Mouse (Mus musculus) lung, postnatal 4 days (tissue): Measurements from ENCODE around the gene Tnfaip8l1.

Experiments used
- DNase-seq, 2 experiments: peaks; one replicate each; pipeline ENCODE4 v3.0.0; 2021

Gene Tnfaip8l1

DNA sequence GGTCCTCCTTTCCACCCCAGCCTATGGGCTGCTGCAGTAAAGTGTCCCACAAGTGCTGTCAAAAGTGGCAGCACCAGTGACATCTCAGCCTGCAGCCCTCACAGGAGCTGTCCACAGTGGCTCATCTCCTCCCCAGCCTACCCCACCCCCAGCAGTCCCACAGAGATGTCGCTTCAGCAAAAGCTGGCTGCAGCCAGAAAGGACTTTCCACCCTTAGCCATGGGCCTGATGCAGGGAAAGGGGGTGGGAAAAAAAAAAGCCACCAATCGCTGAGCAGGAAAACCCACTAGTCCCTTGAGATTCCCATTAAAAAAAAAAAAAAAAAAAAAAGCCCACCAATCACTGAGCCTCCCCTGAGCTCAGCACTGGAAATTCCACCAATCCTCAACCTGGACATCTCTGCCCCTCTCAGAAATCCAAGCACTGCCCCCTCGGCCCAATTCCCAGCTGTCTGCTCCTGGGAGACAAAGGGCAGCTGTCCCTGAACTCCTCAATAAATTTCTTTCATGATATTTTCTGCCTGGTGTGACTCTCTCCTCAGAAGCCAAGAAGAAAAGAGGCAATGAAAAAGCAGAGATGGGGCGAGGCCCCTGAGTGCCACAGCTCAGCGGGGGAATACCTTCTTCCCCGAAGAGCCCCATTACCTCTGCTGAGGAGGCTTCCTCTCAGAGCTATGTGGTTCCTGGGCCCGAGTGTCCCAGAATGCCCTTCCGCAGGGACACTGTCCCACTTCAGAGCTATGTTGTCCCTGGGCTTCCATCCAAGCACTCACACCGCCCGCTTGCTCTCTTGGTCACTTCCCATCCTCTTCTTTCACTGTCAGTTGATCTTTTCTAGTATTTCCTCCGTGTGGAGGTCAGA is 23.2 kb downstream of the Tnfaip8l1 start:
- peak; percentile 55 to 83 for DNase-seq

DNA sequence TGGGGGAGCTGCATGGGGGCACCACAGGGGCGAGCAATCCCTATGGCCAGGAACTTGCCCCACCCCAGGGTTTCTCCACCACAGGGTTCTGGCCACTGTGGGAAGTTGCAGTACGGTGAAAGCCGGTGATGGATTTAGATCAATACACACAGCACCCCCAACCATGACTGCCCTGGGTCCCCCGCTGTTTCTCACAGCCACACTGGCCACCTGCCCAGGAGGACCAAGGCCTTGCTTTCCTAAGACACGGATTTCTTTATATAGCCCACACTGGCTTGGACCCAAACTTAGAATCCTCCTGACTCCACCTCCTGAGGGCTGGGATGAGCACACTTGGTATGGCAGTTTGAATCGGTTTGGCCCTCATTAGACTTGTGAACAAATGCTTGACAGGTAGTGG is 29.0 kb downstream of the Tnfaip8l1 start:
- no peak for DNase-seq

DNA sequence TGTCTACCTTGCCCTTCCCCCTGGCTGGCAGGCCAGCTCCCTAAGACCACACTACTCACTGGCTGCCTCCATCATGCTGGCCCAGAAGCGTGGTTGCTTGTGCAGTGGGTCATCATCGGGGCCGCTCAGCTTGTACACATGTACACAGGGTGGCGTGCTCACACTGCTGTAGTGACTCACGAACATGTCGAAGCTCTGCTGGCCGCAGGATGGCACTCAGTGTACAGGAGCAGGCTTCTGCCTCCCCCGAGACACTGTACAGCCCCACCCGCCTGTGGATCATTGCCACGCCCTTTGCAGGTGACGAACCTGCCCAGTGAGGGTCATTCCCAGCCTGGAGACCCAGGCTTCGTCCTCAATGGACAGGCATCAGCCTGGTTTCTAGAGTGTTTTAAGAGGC is 32.1 kb downstream of the Tnfaip8l1 start:
- no peak for DNase-seq

DNA sequence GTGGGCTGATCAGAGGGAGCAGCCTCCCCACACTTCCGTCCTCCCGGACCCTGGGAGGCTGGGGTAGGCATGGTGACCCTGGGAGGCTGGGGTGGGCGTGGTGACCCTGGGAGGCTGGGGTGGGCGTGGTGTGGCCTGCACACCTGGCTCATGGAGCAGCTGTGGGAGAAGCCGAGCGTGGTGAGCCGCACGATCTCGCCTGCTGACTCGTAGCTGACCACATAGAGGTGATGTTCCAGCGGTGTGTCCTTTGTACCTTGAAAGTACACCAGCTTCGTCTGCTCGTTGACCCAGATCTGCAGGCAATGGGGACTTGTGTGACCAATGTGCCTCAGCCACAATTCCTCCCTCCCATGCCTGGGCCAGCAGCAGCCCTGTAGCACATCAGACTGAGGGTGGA is 32.5 kb downstream of the Tnfaip8l1 start:
- DNase-seq = no peak

DNA sequence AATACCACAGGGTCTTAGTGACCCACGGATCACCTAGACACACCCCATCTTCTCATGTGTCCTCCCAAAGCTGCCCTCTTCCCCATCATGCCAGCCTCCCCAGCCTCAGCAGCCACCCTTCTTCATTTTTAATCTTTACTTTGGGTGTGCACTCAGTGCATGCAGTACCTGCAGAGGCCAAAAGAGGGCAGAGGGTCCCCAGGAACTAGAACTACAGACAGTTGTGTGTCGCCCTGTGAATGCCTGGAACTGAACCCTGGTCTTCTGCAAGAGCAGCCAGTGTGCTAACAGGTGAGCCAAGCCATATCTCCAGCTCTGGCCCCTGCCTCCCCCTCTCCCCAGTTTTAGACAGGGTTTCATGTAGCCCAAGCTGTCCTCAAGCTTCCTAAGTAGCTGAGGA is 34.6 kb downstream of the Tnfaip8l1 start:
- no peak for DNase-seq

DNA sequence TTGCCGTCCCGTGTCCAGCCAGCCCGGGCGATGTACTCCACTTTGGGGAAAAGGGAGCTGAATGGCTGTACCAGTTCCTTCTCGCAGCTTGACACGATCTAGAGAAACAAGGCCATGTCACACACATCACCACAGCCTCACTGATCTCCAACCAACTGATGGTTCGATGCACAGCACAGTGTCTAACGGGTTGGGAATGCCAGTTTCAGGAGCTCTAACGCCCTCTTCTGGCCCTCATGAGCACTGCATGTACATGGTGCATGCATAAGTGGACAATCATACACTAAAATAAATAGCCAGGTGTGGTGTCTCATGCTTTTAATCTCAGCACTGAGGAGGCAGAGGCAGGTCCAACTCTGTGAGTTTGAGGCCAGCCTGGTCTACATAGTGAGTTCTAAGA is 38.3 kb downstream of the Tnfaip8l1 start:
- DNase-seq = no peak

DNA sequence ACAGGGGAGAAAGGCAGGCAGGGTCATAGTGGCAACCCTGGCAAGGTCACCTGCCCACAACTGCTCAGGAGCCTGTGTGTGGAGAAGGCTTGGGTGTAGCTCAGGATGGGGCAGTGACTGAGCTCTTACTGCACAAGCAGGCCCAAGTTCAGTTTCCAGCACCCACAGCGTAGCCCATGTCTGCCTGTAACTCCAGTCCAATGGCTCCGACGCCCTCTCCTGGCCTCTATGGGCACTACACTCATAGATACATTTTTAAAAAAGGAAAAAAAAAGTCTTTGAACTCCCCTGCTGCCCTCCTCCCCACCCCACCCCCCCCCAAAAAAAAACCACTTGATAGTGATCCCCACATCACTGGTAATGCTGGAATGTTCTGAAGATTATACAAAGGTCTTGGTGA is 39.4 kb downstream of the Tnfaip8l1 start:
- DNase-seq = no peak

DNA sequence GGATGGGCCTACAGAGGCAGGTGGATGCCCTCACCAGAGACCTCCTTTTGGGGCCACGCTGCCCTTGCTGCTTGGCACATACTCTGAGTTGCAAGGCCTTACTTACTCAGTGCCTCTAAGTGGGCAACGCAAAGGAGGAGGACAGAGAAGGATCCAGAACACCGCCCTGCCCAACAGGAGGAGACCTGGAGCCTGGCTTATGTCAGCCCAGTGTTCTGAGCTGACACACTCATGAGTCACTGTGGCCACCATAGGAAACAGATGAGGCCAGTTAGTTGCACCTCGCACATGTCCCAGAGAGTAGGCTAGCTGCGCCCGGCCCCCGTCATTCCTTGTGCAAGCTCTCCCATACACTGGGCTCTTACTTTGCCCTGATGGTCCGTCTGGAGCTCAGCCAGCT is 40.2 kb downstream of the Tnfaip8l1 start:
- DNase-seq = no peak

DNA sequence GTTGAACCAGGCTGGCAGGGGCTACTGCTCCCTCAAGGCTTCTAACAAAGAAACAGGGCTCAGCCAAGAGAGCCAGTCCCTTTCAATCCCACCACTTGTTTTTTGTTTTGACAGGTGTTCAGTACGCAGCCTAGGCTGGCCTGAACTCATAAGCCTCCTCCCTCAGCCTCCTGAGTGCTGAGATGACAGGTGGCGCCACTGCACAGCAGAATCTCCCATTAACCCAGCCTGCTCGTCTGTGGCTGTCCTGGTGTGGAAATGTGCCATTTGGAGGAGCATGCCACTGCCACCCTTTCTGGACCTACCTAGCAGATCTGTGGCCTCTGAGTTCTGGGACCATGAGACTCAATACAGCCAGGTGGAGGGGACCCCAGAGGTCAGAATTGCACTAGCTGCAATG is 41.5 kb downstream of the Tnfaip8l1 start:
- no peak for DNase-seq

DNA sequence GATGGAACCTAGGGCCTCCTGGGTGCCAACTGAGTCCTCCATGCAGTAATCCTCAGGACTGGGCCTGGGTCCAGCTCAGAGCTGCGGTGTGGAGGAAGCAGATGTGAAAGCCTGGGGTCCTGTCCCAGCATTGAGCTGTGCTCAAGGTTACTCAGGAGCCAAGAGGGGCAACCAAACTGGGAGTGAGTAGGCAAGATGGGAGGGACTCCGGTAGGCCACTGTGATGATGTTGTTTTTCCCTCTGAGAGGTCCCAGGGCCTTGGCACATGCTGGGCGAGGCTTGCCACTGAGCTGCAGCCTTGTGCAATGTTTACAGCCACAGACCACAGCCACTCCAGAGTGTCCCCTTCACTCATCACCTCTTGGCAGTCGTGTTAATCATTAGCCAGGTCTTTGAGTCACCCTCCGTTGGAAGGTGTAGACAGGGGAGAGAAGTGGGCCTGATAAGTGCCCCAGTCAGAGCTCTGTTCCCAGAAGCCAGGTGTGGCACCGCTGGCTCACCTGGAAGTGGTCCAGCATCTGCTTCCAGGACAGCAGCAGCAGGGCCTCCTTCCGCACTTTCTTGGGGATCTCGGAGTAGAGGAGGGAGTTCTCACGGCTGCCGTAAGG is 44.1 kb downstream of the Tnfaip8l1 start:
- peak; percentile 77 to 90 for DNase-seq

DNA sequence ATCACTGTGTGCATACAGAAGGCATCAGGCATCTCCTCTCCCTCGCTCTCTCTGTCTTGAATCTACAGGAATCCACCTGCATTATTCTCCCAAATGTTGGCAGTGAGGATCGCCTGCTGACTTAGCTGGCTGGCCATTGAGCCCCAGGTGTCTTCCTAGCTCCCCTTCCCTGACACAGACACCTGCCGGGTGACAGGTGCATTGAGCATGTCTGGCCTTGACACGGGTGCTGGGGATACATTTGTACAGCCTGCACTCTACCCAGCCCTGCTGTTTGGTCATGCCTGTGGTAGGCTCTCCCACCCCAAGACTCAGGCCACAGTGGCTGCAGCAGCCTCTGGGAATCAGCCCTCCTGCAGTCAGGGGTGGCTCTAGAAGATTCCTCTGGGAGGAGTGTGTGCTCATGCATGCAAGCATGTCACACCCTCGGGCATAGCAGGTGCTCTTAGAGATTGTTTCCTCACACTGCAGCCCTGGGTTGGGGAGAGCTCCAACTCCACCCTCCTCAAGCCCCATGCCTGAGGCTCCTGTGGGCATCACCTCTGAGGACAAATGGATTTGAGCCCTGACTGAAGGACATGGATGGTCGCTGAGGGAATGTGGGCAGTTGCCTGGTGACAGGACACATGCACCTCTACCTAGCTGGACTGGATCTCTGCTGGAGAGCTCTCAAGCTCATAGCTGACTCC is 44.9 kb downstream of the Tnfaip8l1 start:
- DNase-seq = peak in 1 of 2 experiments; percentile 49

DNA sequence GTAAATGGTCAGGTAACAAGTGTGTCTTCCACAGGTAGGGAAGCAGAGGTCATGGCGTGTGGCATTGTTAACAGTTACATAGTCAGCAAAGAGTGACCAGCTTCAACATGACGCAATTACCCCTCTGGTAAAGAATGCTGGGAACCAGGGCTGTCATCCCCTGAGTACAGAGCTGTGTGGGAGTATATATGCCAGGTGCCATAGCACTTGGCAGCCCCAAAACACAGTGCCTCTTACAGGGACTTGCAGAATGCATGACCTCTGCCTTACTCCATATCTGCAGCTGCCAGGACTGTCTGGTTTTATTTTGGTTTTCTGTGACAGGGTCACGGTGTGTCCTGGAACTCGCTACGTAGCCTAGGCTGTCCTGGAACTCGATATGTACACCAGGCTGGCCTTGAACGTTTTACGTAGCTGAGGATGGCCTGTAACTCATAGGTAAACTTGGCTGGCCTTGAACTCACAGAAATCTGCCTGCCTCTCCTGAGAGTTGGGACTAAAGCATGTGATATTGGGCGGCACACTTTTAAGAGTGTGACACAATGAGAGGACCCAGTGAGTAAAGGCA is 45.8 kb downstream of the Tnfaip8l1 start:
- no peak for DNase-seq

DNA sequence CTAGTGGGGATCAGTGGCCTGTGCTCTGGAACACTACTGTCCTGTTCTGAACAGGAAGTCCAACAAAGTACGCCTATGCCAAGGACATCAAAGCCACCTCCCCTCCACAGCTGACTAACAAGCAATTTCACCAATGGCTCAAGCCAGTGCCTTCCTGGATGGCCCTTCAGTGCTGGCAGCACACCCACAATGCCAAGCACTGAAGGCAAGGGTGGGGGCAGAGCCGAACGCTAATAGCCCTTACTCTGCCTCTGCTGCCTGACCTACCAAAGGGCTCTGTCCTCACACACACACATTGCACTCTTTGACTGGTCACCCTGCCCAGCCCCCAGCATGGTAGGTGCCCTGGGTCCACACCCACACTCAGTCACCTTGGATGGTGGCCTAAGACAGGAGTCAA is 46.5 kb downstream of the Tnfaip8l1 start:
- peak; percentile 65 to 87 for DNase-seq

DNA sequence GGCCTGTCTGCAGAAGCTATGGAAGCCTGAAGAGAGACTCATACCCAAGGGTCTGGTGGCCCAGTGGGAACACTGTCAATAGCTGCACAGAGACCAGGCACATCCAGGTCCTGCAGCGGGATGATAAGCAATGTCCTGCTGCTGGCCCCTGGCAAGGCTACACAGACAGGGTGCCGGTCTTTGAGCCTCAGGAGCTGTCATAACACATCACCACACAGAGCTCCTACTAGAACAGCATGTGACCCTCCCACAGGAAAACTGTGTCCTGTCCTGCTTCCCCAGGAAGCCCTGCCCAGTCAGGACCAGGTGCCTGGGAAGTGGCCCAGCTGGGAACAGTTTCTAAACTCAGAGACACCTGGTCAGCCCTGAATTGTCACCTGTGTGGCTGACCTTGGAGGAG is 48.8 kb downstream of the Tnfaip8l1 start:
- DNase-seq = peak in 1 of 2 experiments; percentile 27

DNA sequence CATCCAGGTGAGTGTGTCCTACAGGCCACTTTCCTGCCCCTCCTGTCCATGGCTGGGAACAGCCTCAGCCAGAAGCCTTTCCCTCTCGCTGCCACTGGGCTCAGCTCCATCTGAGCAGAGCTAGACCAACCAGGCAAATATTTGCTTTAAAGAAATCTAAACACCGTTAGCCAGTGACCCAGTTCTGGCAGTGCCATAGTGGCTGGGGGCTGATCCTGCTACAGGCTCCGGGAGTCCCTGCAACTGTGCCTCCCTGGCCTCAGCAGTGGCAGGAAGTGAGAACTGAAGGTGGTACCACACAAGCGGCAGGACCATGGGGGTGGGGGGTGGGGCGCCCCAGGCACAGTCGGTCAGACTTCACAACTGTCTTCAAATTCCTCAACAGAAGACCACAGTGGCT is 50.4 kb downstream of the Tnfaip8l1 start:
- peak; percentile 36 to 60 for DNase-seq

DNA sequence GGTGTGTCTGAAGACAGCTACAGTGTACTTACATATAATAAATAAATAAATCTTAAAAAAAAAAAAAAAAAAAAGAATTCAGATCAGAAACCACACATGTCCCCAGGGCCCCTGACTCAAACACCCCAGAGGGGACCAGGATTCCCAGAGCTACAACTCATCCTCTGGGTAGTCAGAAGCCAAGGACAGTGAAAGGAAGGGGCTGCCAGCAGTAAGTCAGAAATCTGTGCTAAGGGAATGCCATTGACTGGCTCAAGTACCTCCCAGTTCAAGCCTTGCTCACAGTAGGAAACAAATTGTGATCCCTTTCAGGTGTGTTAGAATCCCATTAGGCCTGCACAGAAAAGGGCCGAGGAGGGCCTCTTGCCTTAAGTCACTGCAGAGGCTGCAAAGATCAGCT is 52.0 kb downstream of the Tnfaip8l1 start:
- no peak for DNase-seq

DNA sequence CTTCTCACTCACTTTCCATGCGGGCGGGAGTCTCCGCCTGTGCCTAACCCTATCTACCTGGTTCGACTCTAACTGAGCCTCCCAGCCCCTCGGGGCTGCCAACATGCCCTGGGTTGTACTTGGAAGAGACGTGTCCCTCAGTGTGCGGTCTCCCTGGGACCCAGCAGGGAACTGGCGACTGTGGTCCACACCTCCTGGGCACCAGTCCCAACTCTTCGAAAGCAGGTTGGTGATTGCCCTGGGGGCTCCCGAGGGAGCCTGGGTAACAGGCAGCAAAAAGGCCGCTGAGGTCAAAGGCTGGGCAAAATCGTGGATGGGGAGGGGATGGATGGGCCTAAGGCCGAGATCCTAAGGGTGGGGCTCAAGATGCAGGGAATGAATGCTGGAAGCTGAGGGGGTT is 55.4 kb downstream of the Tnfaip8l1 start:
- peak in 1 of 2 experiments; percentile 27 for DNase-seq

DNA sequence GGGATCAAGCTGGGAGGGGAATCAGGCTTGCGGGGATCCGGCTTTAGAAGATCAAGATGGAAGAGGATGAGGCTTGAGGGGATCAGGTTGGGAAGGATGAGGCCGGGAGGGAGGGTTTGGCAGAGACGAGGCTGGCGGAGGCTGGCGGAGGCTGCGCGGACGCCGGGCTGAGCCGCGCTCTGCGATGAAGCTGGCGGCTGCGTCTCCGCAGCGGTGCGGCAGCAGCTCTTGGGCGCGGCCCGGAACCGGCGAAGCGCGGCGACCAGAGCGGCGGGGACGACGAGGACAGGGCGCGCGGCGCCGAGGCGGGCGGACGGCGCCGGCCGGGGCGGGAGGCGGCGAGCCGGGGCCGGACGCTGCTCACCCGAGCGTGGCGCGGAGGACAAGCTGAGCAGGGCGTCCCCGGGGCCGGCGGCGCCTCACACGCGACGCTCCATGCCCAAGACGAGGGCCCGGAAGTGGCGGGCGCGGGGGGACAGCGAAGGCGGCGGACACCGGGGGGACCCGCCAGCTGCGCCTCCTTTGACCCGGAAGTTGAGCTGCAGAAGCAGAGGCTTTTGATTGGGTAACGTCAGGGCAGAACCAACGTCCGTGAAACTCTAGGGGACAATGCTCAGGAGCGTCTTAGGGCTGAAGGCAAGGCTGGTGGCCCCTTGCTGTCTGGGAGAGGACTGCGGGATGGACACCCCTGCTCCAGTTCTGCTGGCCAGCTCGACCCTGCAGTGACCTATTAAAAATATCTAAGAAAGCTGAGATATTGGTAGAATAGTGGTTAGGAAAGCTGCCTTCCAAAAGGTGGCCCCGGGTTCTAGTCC is 56.3 kb downstream of the Tnfaip8l1 start, which contains the start of gene Dpp9:
Gene Dpp9, minus strand, starts transcription at position 529 of the 815 bp plus-strand sequence.
- peak; percentile 92 to 96 for DNase-seq

DNA sequence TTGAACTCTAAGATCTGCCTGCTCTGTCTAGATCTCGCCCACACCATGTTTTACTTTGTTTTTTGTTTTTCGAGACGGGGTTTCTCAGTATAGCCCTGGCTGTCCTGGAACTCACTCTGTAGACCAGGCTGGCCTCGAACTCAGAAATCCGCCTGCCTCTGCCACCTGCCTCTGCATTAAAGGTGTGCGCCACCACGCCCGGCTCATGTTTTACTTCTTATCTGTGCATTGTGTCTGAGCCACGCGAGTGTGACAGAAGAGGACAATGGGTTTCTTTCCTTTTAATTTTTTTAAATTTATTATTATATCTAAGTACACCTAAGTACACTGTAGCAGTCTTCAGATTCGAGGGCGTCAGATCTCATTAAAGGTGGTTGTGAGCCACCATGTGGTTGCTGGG is 57.0 kb downstream of the Tnfaip8l1 start:
- no peak for DNase-seq

DNA sequence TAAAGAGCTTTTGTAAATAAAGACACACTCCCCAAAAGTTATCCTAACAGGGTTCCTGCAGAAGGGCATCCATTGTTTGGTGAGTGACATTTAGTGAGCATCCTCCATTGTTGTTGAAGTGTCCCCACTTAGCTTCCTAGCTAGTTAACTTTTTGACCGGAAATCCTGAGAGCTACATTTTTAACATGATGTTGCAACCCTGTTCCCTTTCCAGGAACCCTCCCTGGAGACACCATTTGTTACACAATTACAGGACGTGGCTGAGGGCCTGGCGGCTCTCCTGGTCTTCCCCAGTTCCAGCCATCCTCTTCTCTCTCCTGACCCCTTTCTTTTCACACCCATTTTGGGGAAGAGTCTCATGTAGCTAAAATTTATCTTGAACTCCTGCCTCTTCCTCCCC is 57.5 kb downstream of the Tnfaip8l1 start:
- peak; percentile 50 to 62 for DNase-seq
